Mouse (Mus musculus) liver, embryonic 13.5 days (tissue): ENCODE measurements around the gene Narf. TPM values are rescaled to one million over a fixed set of nuclear protein-coding genes. Genes with fewer than 3 reads are reported as not detected.
A peak's percentile ranks its signal among the peaks of the same experiment; 100 is the strongest.

Source experiments
- ATAC-seq: fragments of 200-750 bp; cut with Nextera tagmentation; 2 replicates; pipeline ENCODE4 v1.8.0; 2017; ENCODE audit warnings: low read depth, mild to moderate bottlenecking, moderate number of reproducible peaks, moderate library complexity
- DNase-seq: peaks from one replicate; pipeline ENCODE4 v3.0.0; 2022
- H3K27ac ChIP-seq: fragments of 300-500 bp; sonication (generic); 2 replicates; pipeline ENCODE4 v1.5.1; 2015; ENCODE audit warnings: moderate library complexity, mild to moderate bottlenecking, inconsistent platforms
- H3K27me3 ChIP-seq: fragments of 300-500 bp; sonication (generic); 2 replicates; pipeline ENCODE4 v1.6.1; 2015; ENCODE audit warnings: mild to moderate bottlenecking, inconsistent platforms
- H3K36me3 ChIP-seq: fragments of 300-500 bp; sonication (generic); 2 replicates; pipeline ENCODE4 v1.6.1; 2015; ENCODE audit warnings: mild to moderate bottlenecking, inconsistent platforms
- H3K4me1 ChIP-seq: fragments of 300-500 bp; sonication (generic); replicated peaks from 2 replicates; pipeline ENCODE4 v1.6.1; 2015; ENCODE audit warnings: inconsistent platforms
- H3K4me2 ChIP-seq: fragments of 300-500 bp; sonication (generic); 2 replicates; pipeline ENCODE4 v1.6.1; 2015; ENCODE audit warnings: inconsistent platforms, mild to moderate bottlenecking, moderate library complexity
- H3K4me3 ChIP-seq: fragments of 300-500 bp; sonication (generic); replicated peaks from 2 replicates; pipeline ENCODE4 v1.5.1; 2015; ENCODE audit warnings: mild to moderate bottlenecking, inconsistent platforms
- H3K9ac ChIP-seq: fragments of 300-500 bp; sonication (generic); 2 replicates; pipeline ENCODE4 v1.6.1; 2015; ENCODE audit warnings: mild to moderate bottlenecking, inconsistent platforms
- H3K9me3 ChIP-seq: fragments of 300-500 bp; sonication (generic); replicated peaks from 2 replicates; pipeline ENCODE4 v1.6.1; 2016; ENCODE audit warnings: inconsistent platforms
- whole genome bisulfite sequencing: fragments of 180-500 bp; shearing (Covaris S2); methylation state at CpG from one replicate; pipeline ENCODE4 v1.1.7; 2015; ENCODE audit not compliant: insufficient replicate concordance; 5-methylcytosine and 5-hydroxymethylcytosine counted together
- polyA plus RNA-seq: library from polyadenylated mRNA; unstranded; fragments of >200 nt; fragmentation: Nextera tagmentation; extraction: Ambion mirVana; gene quantifications from 2 replicates; pipeline ENCODE4 v1.2.1, GENCODE M21; 2015

Narf gene
- polyA plus RNA-seq, 1 experiment from 2014 or later, result 101 TPM

DNA sequence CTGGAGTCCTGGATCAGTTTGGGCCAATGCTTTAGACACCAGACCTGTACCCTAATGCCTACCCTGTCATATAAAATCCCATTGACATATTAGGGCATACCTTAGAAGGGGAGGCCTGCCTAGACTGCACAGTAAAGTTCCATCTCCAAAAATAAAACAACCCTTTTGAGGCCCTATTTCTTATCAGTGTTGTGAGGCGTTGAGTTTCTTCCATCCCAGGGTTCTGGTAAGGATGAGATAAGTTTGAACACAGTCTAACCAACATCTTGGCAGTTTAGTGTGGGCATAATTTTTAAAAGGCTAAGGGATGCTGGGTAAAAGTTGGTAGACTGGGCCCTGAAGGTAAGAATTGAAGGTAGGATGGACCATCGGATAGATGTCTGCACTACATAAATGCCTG lies 2.6 kb downstream of the Narf start:
- 31% methylated on average over 2 of the region's 2 CpGs for WGBS
- Histone ChIP-seq H3K4me2 (peak overlapping the region; percentile 75), H3K36me3 (peaks cover 58% of the 10 kb centered on the region), H3K4me1 (peaks cover 47% of the 10 kb centered on the region), H3K27ac (peak overlapping the region; percentile 99), H3K9ac (peak overlapping the region; percentile 95), H3K4me3 (peak overlapping the region; percentile 87), H3K27me3 (no peaks in the 10 kb centered on the region), H3K9me3 (no peaks in the 10 kb centered on the region)
- DNase-seq (peak; percentile 64), ATAC-seq (peak; percentile 65)

GRCm38 (mm10) chr11:121250196-121250595 lies 13.1 kb downstream of the Narf start:
- no peak for DNase-seq
- Histone ChIP-seq H3K4me3 (no peak overlapping the region), H3K4me1 (no peaks in the 10 kb centered on the region), H3K4me2 (no peak overlapping the region), H3K27me3 (no peaks in the 10 kb centered on the region), H3K9ac (no peak overlapping the region), H3K27ac (no peak overlapping the region), H3K9me3 (no peaks in the 10 kb centered on the region), H3K36me3 (peaks cover 99% of the 10 kb centered on the region)
- ATAC-seq, result no peak
- WGBS, result 91% methylated on average over 8 of the region's 8 CpGs

- H3K36me3 ChIP-seq, result peaks cover 55% of the 10 kb centered on the region
These were observed 22.4 kb downstream of the Narf start, which contains the start of gene Foxk2 for GRCm38 (mm10) chr11:121259160-121260100. Foxk2 (plus strand) TSS chr11:121259990.

GRCm38 (mm10) chr11:121260211-121260906 lies 23.3 kb downstream of the Narf start:
- no peaks in the 10 kb centered on the region for H3K9me3 ChIP-seq
- WGBS, result under 1% methylated on average over 59 of the region's 60 CpGs
- H3K4me2 ChIP-seq, result peak overlapping the region; percentile 94
- peak overlapping the region; percentile 83 for H3K27ac ChIP-seq
- peak overlapping the region; percentile 98 for H3K4me3 ChIP-seq
- peak; percentile 39 for ATAC-seq
- DNase-seq, result peak; percentile 31
- no peaks in the 10 kb centered on the region for H3K27me3 ChIP-seq
- H3K36me3 ChIP-seq, result peaks cover 53% of the 10 kb centered on the region
- H3K4me1 ChIP-seq, result peaks cover 44% of the 10 kb centered on the region
- H3K9ac ChIP-seq, result peak overlapping the region; percentile 99

More at GRCm38 (mm10) chr11:121259160-121260100, 22.4 kb downstream of the Narf start, which contains the start of gene Foxk2:
- Histone ChIP-seq H3K4me1 (peaks cover 44% of the 10 kb centered on the region), H3K9me3 (no peaks in the 10 kb centered on the region), H3K27ac (peak within 1 kb of the TSS; percentile 88), H3K4me3 (peak within 1 kb of the TSS; percentile 98), H3K27me3 (no peaks in the 10 kb centered on the region), H3K9ac (peak within 1 kb of the TSS; percentile 99), H3K4me2 (peak within 1 kb of the TSS; percentile 94)
- WGBS, result under 1% methylated on average over 91 of the region's 91 CpGs
- peak; percentile 97 for ATAC-seq
- DNase-seq, result peak; percentile 87

- peak overlapping the region; percentile 83 for H3K27ac ChIP-seq
- peak overlapping the region; percentile 94 for H3K4me2 ChIP-seq
- H3K27me3 ChIP-seq, result no peaks in the 10 kb centered on the region
- WGBS, result 43% methylated on average over 2 of the region's 2 CpGs
- peaks cover 50% of the 10 kb centered on the region for H3K36me3 ChIP-seq
- DNase-seq, result no peak
- peak overlapping the region; percentile 99 for H3K9ac ChIP-seq
- H3K9me3 ChIP-seq, result no peaks in the 10 kb centered on the region
- peak overlapping the region; percentile 98 for H3K4me3 ChIP-seq
- H3K4me1 ChIP-seq, result peaks cover 44% of the 10 kb centered on the region
- ATAC-seq, result no peak
These were observed 24.0 kb downstream of the Narf start for GRCm38 (mm10) chr11:121261074-121261473.

DNA sequence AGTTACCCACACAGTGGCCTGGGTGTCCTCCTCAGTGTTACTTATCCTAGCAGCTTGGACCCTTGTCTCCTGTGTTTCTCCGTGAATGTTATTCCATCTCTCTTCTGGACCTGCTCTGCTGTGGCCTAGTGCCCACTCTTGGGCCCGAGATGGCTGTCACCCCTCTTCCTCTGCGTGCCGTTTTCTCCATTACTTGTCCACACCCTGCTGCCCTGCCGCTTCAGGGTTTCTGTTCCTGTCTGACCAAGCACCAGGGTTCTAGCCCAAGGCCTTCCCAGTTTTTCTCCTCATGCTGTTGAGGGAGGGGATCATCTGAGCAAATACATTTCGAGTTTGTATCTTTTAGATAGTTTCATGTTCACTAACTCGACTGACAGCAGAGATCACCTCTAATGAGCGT lies 40.5 kb downstream of the Narf start:
- Histone ChIP-seq H3K4me1 (peaks cover 41% of the 10 kb centered on the region), H3K27me3 (no peaks in the 10 kb centered on the region), H3K27ac (no peak overlapping the region), H3K9ac (no peak overlapping the region), H3K4me2 (no peak overlapping the region), H3K9me3 (no peaks in the 10 kb centered on the region), H3K36me3 (peaks cover 20% of the 10 kb centered on the region), H3K4me3 (no peak overlapping the region)
- WGBS, result 76% methylated on average over 8 of the region's 8 CpGs
- DNase-seq, result no peak
- no peak for ATAC-seq

DNA sequence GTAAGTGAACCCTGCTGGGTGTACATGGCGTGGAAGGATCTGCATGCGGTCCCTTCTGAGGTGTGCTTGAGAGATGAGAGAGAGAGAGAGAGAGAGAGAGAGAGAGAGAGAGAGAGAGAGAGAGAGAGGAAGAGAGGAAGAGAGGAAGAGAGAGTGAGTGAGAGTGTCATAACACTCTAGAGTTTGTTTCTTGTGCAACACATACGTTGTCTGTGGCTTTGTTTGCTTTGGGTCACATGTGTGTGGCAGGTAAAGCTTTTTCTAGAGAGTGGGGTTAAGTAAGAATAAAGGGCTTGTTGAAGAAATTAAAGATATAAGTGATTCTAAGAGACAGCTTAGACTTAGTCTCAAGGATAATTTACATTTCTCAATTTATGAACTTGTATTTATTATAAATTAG lies 41.0 kb downstream of the Narf start:
- H3K9me3 ChIP-seq, result no peaks in the 10 kb centered on the region
- no peak overlapping the region for H3K27ac ChIP-seq
- ATAC-seq (no peak), DNase-seq (no peak)
- no peak overlapping the region for H3K4me2 ChIP-seq
- peaks cover 16% of the 10 kb centered on the region for H3K36me3 ChIP-seq
- H3K9ac ChIP-seq, result no peak overlapping the region
- WGBS, result 84% methylated on average over 3 of the region's 3 CpGs
- H3K27me3 ChIP-seq, result no peaks in the 10 kb centered on the region
- H3K4me3 ChIP-seq, result no peak overlapping the region
- H3K4me1 ChIP-seq, result peaks cover 46% of the 10 kb centered on the region

GRCm38 (mm10) chr11:121282911-121283310 lies 45.9 kb downstream of the Narf start:
- H3K9me3 ChIP-seq, result no peaks in the 10 kb centered on the region
- DNase-seq (no peak), ATAC-seq (peak; percentile 80)
- no peaks in the 10 kb centered on the region for H3K27me3 ChIP-seq
- peaks cover 43% of the 10 kb centered on the region for H3K4me1 ChIP-seq
- peak overlapping the region; percentile 50; the same call in 1 of the 2 replicates for H3K27ac ChIP-seq
- H3K36me3 ChIP-seq, result peaks cover 39% of the 10 kb centered on the region
- H3K9ac ChIP-seq, result peak overlapping the region; percentile 20; the same call in 1 of the 2 replicates
- H3K4me2 ChIP-seq, result peak overlapping the region; percentile 4; the same call in 1 of the 2 replicates
- H3K4me3 ChIP-seq, result no peak overlapping the region
- WGBS, result 18% methylated on average over 6 of the region's 6 CpGs

DNA sequence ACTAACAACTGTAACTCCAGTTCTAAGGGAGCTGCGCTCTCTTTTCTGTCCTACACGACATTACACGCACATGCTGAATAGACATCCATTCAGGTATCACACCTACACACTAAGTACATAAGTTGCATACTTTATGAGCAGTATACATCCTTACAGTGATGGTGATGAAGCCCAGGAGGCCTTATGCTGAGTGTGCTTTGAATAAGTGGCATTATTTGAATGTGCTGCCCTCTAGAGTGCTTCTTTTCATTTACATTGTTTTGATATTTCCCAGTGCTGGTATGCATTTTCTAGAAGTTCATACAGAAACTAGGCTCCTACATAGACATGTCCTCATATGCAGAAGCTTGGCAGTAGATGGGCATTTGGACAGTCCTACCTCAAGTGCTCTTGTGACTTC lies 52.8 kb downstream of the Narf start:
- Histone ChIP-seq H3K4me1 (no peaks in the 10 kb centered on the region), H3K36me3 (peaks cover 92% of the 10 kb centered on the region), H3K4me2 (no peak overlapping the region), H3K9me3 (no peaks in the 10 kb centered on the region), H3K9ac (no peak overlapping the region), H3K27me3 (no peaks in the 10 kb centered on the region), H3K27ac (no peak overlapping the region; the same call in 1 of the 2 replicates), H3K4me3 (no peak overlapping the region)
- DNase-seq, result no peak
- 87% methylated on average over 3 of the region's 3 CpGs for WGBS
- no peak for ATAC-seq

DNA sequence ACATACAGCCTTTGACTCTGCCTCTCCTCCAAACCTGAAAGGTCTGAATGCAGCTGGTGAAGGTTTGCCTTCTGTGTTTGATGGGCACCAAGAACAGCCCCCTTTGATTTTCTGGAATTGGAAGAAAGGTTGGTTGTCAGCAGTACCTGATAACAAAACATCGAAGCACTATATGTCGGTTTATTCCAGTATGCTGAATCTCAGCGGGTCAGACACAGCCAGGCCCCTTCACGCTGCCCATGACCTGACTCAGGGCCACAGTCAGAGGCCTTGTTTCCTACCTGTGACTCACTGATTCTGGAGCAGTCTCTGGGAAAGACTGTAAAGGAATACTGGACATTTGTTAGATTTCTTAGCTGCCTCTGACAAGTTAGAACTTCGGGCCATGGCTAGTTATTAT lies 57.7 kb downstream of the Narf start:
- Histone ChIP-seq H3K4me1 (no peaks in the 10 kb centered on the region), H3K4me3 (no peak overlapping the region), H3K4me2 (no peak overlapping the region), H3K9ac (no peak overlapping the region), H3K27ac (no peak overlapping the region), H3K36me3 (peaks cover 90% of the 10 kb centered on the region), H3K27me3 (no peaks in the 10 kb centered on the region), H3K9me3 (no peaks in the 10 kb centered on the region)
- ATAC-seq (no peak), DNase-seq (no peak)
- WGBS, result 87% methylated on average over 5 of the region's 5 CpGs

DNA sequence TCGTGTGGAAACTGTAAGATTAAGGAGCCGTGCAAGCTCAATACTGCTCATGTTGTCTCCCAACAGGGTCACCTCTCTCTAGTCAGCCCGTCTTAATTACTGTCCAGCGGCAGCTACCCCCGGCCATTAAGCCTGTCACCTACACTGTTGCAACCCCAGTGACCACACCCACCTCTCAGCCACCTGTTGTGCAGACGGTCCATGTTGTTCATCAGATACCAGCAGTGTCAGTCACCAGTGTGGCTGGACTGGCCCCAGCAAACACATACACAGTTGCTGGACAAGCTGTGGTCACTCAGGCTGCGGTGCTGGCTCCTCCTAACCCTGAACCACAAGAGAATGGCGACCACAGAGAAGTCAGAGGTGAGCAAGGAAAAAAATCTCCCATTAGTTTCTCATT lies 61.4 kb downstream of the Narf start:
- peaks cover 90% of the 10 kb centered on the region for H3K36me3 ChIP-seq
- WGBS, result 80% methylated on average over 8 of the region's 8 CpGs
- no peak overlapping the region for H3K27ac ChIP-seq
- H3K4me3 ChIP-seq, result no peak overlapping the region
- no peaks in the 10 kb centered on the region for H3K27me3 ChIP-seq
- no peak overlapping the region for H3K9ac ChIP-seq
- H3K4me2 ChIP-seq, result no peak overlapping the region
- H3K9me3 ChIP-seq, result no peaks in the 10 kb centered on the region
- no peaks in the 10 kb centered on the region for H3K4me1 ChIP-seq
- DNase-seq (no peak), ATAC-seq (no peak)
